Mouse (Mus musculus) heart, embryonic 11.5 days (tissue): ENCODE data around the gene Atp5g2. TPM values are rescaled to one million over a fixed set of nuclear protein-coding genes. Genes with fewer than 3 reads are reported as not detected.
A peak's percentile ranks its signal among the peaks of the same experiment; 100 is the strongest.
"Not testable (repeated sequence)": the region's sequence is repeated elsewhere in the genome, so short reads cannot be mapped to it uniquely, and the experiment has no call there.

Experiments used
- ATAC-seq: fragments of 200-750 bp; cut with Nextera tagmentation; replicated peaks from 2 replicates; pipeline ENCODE4 v1.8.0; 2017; ENCODE audit warnings: moderate library complexity; ENCODE audit not compliant: insufficient number of reproducible peaks, low FRiP score, low TSS enrichment
- H3K27ac ChIP-seq: fragments of 300-500 bp; sonication (generic); 2 replicates; pipeline ENCODE4 v1.5.1; 2014; ENCODE audit warnings: mild to moderate bottlenecking, low read depth, low read length
- H3K27me3 ChIP-seq: fragments of 300-500 bp; sonication (generic); 2 replicates; pipeline ENCODE4 v1.6.1; 2014; ENCODE audit warnings: mild to moderate bottlenecking, low read length, mixed read lengths; ENCODE audit not compliant: control insufficient read depth, insufficient read depth
- H3K36me3 ChIP-seq: fragments of 300-500 bp; sonication (generic); 2 replicates; pipeline ENCODE4 v1.6.1; 2014; ENCODE audit warnings: mild to moderate bottlenecking, low read length, moderate library complexity, mixed read lengths; ENCODE audit not compliant: control insufficient read depth, insufficient read depth
- H3K4me1 ChIP-seq: fragments of 300-500 bp; sonication (generic); 2 replicates; pipeline ENCODE4 v1.6.1; 2014; ENCODE audit warnings: low read length; ENCODE audit not compliant: control insufficient read depth, insufficient read depth
- H3K4me2 ChIP-seq: fragments of 300-500 bp; sonication (generic); 2 replicates; pipeline ENCODE4 v1.6.1; 2014; ENCODE audit warnings: mild to moderate bottlenecking, moderate library complexity
- H3K4me3 ChIP-seq: fragments of 300-500 bp; sonication (generic); 2 replicates; pipeline ENCODE4 v1.5.1; 2014; ENCODE audit warnings: low read depth, low read length
- H3K9ac ChIP-seq: fragments of 300-500 bp; sonication (generic); 2 replicates; pipeline ENCODE4 v1.6.1; 2014; ENCODE audit warnings: mild to moderate bottlenecking, low read depth, low read length, moderate library complexity
- H3K9me3 ChIP-seq: fragments of 300-500 bp; sonication (generic); replicated peaks from 2 replicates; pipeline ENCODE4 v1.6.1; 2016; ENCODE audit warnings: low read length; ENCODE audit not compliant: control insufficient read depth
- WGBS: fragments of 180-500 bp; shearing (Covaris S2); extraction: QIAGEN DNeasy Blood & Tissue Kit; methylation state at CpG from one replicate; pipeline ENCODE4 v1.1.7; 2014; ENCODE audit not compliant: insufficient replicate concordance; 5-methylcytosine and 5-hydroxymethylcytosine counted together
- polyA plus RNA-seq: library from polyadenylated mRNA; unstranded; fragments of >200 nt; fragmentation: Nextera tagmentation; extraction: Ambion mirVana; gene quantifications from 2 replicates; pipeline ENCODE4 v1.2.1, GENCODE M21; 2014

The Atp5g2 gene
- polyA plus RNA-seq, 1 experiment from 2014 or later = 76.3 TPM

DNA sequence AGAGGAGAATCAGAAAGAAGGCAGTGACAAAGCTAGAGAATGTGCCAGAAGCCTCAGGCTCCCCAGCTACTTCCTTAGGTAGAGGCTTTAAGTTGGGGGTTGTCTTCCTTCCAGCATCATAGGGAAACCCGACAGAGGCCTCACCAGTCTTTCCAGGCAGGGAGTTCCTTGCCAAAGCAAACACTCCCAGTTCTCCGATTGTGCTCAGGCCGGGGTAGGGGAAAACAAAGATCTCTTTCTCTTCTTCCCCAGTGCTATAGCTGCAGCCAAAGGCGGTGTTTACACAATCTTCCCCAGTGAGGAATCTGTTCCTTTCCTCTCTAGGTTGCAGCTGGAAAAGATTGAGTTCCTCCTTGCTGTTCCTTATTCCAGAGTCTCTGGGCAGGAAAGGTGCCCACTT is 15.5 kb downstream of the Atp5g2 start:
- 35% methylated on average over 4 of the region's 4 CpGs for WGBS
- peak overlapping the region; percentile 81 for H3K27ac ChIP-seq
- no peaks in the 10 kb centered on the region for H3K9me3 ChIP-seq
- H3K36me3 ChIP-seq = peaks cover 9% of the 10 kb centered on the region; the same call in 1 of the 2 replicates
- H3K4me3 ChIP-seq = no peak overlapping the region
- H3K4me1 ChIP-seq = peaks cover 12% of the 10 kb centered on the region
- no peaks in the 10 kb centered on the region for H3K27me3 ChIP-seq
- no peak overlapping the region for H3K4me2 ChIP-seq
- no peak overlapping the region for H3K9ac ChIP-seq
- peak; percentile 52; the same call in 1 of the 2 replicates for ATAC-seq

DNA sequence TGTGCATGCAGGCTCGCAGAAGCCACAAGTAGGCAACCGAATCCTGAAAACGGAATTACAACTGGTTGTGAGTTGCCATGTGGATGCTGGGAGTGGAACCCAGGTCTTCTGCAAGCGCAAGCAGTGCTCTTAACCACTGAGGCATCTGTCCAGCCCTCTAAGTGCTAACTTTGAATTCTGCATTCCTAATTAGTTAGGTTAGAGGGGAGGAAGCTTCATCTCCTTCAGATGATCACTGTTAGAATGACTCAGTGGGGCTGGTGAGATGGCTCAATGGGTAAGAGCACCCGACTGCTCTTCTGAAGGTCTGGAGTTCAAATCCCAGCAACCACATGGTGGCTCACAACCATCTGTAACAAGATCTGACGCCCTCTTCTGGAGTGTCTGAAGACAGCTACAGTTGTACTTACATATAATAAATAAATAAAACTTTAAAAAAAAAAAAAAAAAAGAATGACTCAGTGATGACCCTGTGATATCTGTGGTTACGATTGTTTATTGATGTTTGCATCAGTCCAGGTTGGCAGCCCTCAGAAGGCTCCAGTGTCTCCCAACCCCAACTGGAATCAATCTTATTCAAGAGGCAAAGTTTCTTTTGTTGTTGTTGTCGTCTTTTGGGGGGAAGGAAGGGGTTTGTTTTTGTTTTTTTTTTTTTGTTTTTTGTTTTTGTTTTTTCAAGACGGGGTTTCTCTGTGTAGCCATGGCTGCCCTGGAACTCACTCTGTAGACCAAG is 20.1 kb downstream of the Atp5g2 start:
- not testable (repeated sequence) for H3K4me3 ChIP-seq, H3K9me3 ChIP-seq, H3K27me3 ChIP-seq, H3K36me3 ChIP-seq, H3K4me2 ChIP-seq, ATAC-seq, H3K27ac ChIP-seq, H3K9ac ChIP-seq, H3K4me1 ChIP-seq
- 77% methylated on average over 8 of the region's 9 CpGs for WGBS

DNA sequence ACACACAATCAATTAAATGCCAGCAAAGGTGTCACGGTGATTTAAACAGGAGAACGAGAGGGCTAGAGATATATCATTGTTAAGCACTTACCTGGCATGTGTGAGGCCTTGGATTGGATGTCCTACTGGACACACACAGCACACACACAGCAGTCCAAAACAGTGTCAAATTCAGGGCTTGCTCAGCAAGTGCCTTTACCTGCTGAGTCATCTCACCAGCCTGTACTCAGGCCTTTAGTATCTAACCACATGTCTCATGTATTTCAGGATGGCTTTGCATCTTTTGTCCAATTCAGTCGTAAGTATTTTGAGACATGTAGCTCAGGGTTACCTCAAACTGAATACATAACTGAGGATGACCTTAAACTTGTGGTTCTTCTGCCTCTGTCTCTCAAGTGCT is 21.0 kb downstream of the Atp5g2 start:
- no peaks in the 10 kb centered on the region for H3K9me3 ChIP-seq
- no peaks in the 10 kb centered on the region for H3K27me3 ChIP-seq
- 77% methylated on average over 3 of the region's 3 CpGs for WGBS
- no peak overlapping the region for H3K4me2 ChIP-seq
- ATAC-seq = no peak
- H3K36me3 ChIP-seq = no peaks in the 10 kb centered on the region
- H3K4me3 ChIP-seq = no peak overlapping the region
- H3K27ac ChIP-seq = no peak overlapping the region
- no peak overlapping the region for H3K9ac ChIP-seq
- H3K4me1 ChIP-seq = no peaks in the 10 kb centered on the region; the same call in 1 of the 2 replicates

DNA sequence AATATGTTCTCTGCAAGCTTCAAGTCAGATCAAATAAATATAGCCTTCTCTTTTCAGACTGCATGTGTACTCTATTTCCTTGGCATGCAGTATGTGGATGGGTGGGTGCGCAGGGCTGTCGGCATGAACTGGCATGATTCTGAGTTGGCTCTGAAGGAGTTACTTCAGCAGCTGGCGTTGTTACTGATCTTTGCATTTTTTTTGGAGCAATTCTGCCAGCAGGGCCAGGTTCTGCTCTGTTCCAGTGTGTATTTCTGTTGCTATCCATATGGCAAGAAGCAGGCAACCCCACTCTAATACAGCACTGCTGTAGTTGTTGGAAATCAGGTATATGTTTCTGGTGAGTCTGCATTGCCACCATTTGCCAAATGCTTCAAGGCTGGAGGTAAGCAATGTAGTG is 36.3 kb downstream of the Atp5g2 start:
- Histone ChIP-seq H3K36me3 (no peaks in the 10 kb centered on the region), H3K4me2 (no peak overlapping the region), H3K27me3 (no peaks in the 10 kb centered on the region), H3K4me1 (no peaks in the 10 kb centered on the region), H3K4me3 (no peak overlapping the region), H3K9ac (no peak overlapping the region), H3K27ac (no peak overlapping the region), H3K9me3 (no peaks in the 10 kb centered on the region)
- no peak for ATAC-seq
- 80% methylated on average over 3 of the region's 3 CpGs for WGBS

DNA sequence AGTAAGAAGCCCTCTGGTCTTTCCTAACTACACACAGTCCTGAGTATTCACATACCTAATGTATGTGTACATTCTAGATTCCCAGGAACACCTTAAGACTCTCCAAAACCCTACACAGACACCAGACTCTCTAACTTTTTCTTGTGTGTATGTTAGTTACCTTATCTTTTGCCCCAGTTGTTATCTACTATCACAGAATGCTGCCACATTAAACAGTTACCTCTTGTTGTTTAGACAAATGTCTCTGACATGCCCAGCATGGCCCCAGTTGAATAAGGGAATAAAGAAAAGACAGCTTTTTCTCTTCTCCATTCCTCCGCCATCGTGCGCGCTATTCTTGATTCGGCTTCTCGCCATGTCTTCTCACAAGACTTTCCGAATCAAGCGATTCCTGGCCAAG is 37.5 kb downstream of the Atp5g2 start:
- no peak overlapping the region for H3K4me3 ChIP-seq
- WGBS = 89% methylated on average over 8 of the region's 8 CpGs

DNA sequence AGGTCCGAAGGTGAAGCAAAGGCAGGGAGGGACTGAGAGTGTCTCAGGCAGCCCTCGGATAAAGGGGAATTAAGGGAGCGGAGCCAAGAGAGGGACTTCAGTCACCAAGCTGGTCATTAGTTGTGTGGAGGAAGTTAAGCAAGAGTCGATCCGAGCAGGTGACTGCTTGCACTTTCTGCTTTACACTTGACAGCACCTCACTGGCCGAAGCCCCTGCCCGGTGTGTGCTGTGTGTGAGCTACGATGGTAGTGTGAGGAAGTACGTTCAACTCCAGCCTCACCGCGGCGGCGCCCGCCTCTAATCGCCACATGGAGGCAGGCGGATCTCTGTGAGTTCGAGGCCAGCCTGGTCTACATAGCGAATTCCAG is 46.5 kb downstream of the Atp5g2 start:
- H3K4me3 ChIP-seq = peak overlapping the region; percentile 72
- H3K4me2 ChIP-seq = peak overlapping the region; percentile 90
- under 1% methylated on average over 18 of the region's 18 CpGs for WGBS
- H3K4me1 ChIP-seq = peaks cover 10% of the 10 kb centered on the region; the same call in 1 of the 2 replicates
- H3K36me3 ChIP-seq = no peaks in the 10 kb centered on the region
- H3K27ac ChIP-seq = peak overlapping the region; percentile 99
- ATAC-seq = peak; percentile 7; the same call in 1 of the 2 replicates
- H3K9me3 ChIP-seq = no peaks in the 10 kb centered on the region
- no peaks in the 10 kb centered on the region for H3K27me3 ChIP-seq
- H3K9ac ChIP-seq = peak overlapping the region; percentile 82

More for the DNA sequence above, 37.5 kb downstream of the Atp5g2 start:
- Histone ChIP-seq H3K4me1 (no peaks in the 10 kb centered on the region), H3K36me3 (no peaks in the 10 kb centered on the region), H3K4me2 (no peak overlapping the region), H3K9ac (no peak overlapping the region), H3K27me3 (no peaks in the 10 kb centered on the region), H3K27ac (no peak overlapping the region), H3K9me3 (no peaks in the 10 kb centered on the region)
- ATAC-seq = no peak

DNA sequence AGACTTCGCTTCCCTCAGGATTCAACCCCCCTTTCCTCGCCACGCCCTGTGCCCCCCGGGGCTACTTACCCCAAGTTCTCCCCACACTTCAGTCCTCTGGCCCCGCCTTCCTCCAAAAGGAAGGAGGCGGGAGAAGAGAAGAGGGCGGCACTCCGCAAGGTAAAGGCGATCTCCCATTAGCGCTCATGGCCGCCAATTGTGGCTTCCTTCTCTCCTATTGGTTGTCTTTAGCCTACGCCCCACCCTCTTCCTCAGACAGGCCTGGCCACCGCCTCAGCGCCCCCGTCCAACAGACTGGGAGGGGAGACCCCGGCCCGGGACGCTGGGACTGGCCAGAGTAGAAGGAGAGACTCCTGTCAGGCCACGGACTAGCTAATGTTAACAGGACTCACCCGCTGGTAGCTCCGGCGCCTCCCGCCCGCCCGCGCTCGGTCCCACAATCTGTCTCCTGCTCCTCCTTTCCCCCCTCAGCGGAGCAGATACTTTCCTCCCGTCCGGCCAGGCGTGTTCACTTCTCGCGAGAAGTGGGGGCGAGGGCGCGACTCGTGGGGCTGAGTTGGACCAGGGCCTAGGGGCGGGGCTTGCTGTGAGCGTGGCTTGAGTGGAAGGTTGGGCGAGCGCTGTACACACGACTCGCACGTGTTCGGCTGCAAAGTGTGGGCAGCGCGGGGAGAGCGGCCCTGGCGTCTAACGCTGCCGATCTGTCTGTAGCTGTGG is 47.0 kb downstream of the Atp5g2 start, which contains the start of the genes Gm28047 and Atf7:
Gm28047 (minus strand) TSS at position 98 of the 717 bp plus-strand sequence.
Atf7 (minus strand) TSS at position 495 of the 717 bp plus-strand sequence.
- Histone ChIP-seq H3K27me3 (no peaks in the 10 kb centered on the region), H3K4me1 (peaks cover 10% of the 10 kb centered on the region; the same call in 1 of the 2 replicates), H3K27ac (peak within 1 kb of the TSS; percentile 99), H3K9me3 (no peaks in the 10 kb centered on the region), H3K4me3 (peak within 1 kb of the TSS; percentile 72), H3K4me2 (peak within 1 kb of the TSS; percentile 90), H3K9ac (peak within 1 kb of the TSS; percentile 82), H3K36me3 (no peaks in the 10 kb centered on the region)
- ATAC-seq = peak; percentile 100
- under 1% methylated on average over 51 of the region's 51 CpGs for WGBS

DNA sequence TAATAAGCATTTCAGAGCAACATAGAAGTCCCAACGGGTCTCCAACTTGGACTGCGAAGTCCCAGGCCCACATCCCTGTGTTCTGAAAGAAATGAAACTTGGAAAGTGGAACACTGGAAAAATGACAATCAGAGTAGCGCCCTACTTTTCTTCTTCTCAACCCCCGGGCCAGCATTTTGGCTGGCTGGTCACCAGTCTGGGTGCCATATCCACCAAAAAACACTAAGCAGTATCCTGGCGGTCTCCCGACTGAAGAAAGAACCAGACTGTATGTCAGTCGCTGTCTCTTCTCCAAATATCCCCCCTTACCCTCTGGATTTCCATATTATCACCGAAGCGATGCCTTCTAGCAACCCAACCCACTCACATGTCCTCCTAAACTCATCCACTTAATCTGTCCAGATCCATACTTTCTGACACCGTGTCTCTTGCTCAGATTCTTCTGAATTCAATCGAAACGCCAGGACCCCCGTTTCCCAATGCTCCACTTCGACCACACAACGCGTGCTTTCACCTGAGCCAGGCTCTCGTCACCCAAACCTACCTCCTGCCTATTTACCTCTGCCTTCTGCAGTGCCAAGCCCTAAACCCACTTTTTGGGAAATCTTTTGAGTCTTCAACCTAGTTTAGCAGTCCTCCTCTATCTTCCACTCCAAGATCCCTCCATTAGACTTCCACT is 47.7 kb downstream of the Atp5g2 start:
- 0 out of 2 replicates have a peak, but pooled peaks have one; percentile 1 for ATAC-seq
- Histone ChIP-seq H3K4me2 (peak overlapping the region; percentile 90), H3K4me1 (peaks cover 10% of the 10 kb centered on the region; the same call in 1 of the 2 replicates), H3K36me3 (no peaks in the 10 kb centered on the region), H3K27ac (peak overlapping the region; percentile 99), H3K9me3 (no peaks in the 10 kb centered on the region), H3K9ac (peak overlapping the region; percentile 82), H3K27me3 (no peaks in the 10 kb centered on the region), H3K4me3 (peak overlapping the region; percentile 72)
- 5% methylated on average over 17 of the region's 17 CpGs for whole genome bisulfite sequencing
